Mouse (Mus musculus) midbrain, embryonic 15.5 days (tissue): ENCODE measurements around the gene Bik. TPM values are rescaled to one million over a fixed set of nuclear protein-coding genes. Genes with fewer than 3 reads are reported as not detected.
A peak's percentile ranks its signal among the peaks of the same experiment; 100 is the strongest.

Experiments
- ATAC-seq: fragments of 200-750 bp; cut with Nextera tagmentation; replicated peaks from 2 replicates; pipeline ENCODE4 v1.8.0; 2017; ENCODE audit warnings: moderate TSS enrichment
- H3K27ac ChIP-seq: fragments of 300-500 bp; sonication (generic); 2 replicates; pipeline ENCODE4 v1.5.1; 2015; ENCODE audit warnings: mild to moderate bottlenecking, inconsistent platforms
- H3K27me3 ChIP-seq: fragments of 300-500 bp; sonication (generic); replicated peaks from 2 replicates; pipeline ENCODE4 v1.6.1; 2015; ENCODE audit warnings: inconsistent platforms
- H3K36me3 ChIP-seq: fragments of 300-500 bp; sonication (generic); replicated peaks from 2 replicates; pipeline ENCODE4 v1.6.1; 2015; ENCODE audit warnings: inconsistent platforms
- H3K4me1 ChIP-seq: fragments of 300-500 bp; sonication (generic); 2 replicates; pipeline ENCODE4 v1.6.1; 2015; ENCODE audit warnings: inconsistent platforms
- H3K4me2 ChIP-seq: fragments of 300-500 bp; sonication (generic); 2 replicates; pipeline ENCODE4 v1.6.1; 2015; ENCODE audit warnings: inconsistent platforms, mild to moderate bottlenecking, moderate library complexity
- H3K4me3 ChIP-seq: fragments of 300-500 bp; sonication (generic); 2 replicates; pipeline ENCODE4 v1.5.1; 2015; ENCODE audit warnings: mild to moderate bottlenecking, inconsistent platforms
- H3K9ac ChIP-seq: fragments of 300-500 bp; sonication (generic); 2 replicates; pipeline ENCODE4 v1.6.1; 2015; ENCODE audit warnings: mild to moderate bottlenecking, inconsistent platforms
- H3K9me3 ChIP-seq: fragments of 300-500 bp; sonication (generic); 2 replicates; pipeline ENCODE4 v1.6.1; 2016; ENCODE audit warnings: inconsistent platforms
- WGBS: fragments of 180-500 bp; shearing (Covaris S2); methylation state at CpG from one replicate; pipeline ENCODE4 v1.1.7; 2015; ENCODE audit warnings: mixed read lengths; 5-methylcytosine and 5-hydroxymethylcytosine counted together
- polyA plus RNA-seq: library from polyadenylated mRNA; unstranded; fragments of >200 nt; fragmentation: Nextera tagmentation; extraction: Ambion mirVana; gene quantifications from 2 replicates; pipeline ENCODE4 v1.2.1, GENCODE M21; 2015

Bik gene
- polyA plus RNA-seq, 1 experiment from 2014 or later, result 0.30 TPM

DNA sequence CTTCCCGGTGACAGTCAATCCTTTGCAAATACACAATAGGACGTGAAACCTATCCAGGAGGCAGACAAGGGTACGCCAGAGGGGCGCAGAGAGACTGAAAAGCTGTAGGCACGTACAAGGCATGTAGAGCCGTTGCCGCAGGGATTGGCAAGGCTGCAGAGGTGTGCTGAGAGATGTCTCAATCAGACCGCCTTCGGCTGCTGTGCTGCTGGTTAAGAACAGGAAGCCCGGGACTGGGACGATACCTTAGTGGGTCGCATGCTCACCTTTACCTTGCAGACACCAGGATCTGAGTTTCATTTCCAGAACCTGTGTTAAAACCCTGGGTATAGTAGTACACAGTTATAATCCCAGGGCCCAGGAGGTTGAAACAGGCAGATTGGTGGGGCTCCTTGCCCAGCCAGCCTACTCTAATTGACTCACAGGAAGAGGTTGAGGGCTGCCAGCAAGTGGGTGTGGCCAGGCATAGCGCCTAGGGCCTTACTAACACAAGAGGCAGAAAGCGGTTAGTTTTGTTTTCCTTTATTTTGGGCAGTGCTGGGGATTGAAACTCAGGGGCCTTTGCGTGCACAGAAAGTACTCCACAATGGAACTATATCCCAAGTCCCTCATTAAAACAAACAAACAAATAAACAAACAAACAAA, 36.1 kb downstream of the Bik start:
- Histone ChIP-seq H3K36me3 (no peaks in the 10 kb centered on the region), H3K4me3 (no peak overlapping the region), H3K9me3 (no peaks in the 10 kb centered on the region), H3K4me2 (peak overlapping the region; percentile 59), H3K9ac (no peak overlapping the region), H3K27ac (no peak overlapping the region), H3K27me3 (peaks cover 14% of the 10 kb centered on the region), H3K4me1 (peaks cover 19% of the 10 kb centered on the region)
- ATAC-seq, result no peak
- WGBS, result 33% methylated on average over 15 of the region's 15 CpGs

DNA sequence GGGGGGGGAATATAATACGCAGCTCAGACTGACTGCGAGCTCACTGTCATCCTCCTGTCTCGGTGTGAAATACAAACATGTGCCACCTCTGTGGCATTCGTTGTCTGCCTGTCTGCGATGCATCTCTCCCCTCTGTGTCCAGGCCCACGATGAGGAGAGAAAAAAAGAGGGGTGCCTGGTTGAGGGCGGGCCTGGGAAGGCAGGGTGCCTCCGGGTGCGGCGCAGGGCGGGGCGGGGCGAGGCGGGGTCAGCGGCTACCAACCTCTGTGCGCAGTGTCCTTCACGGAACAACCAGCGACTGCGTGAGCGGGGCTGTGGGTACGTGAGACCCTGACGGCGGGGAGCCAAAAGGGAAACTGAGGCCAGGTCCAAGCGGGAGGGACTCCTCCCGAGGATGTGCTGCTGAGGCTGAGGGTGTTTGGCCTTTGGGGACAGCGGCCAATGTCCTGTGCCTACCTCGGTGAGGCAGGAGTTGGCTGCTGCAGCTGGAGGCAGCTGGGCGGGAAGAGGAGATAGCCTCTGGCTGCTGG, 36.7 kb downstream of the Bik start, which contains the start of the genes Tspo and Mcat:
Gene Tspo, plus strand, starts transcription at position 266 of the 530 bp plus-strand sequence.
Gene Mcat, minus strand, starts transcription at position 461 of the 530 bp plus-strand sequence.
- peak within 1 kb of the TSS; percentile 24 for H3K9ac ChIP-seq
- no peaks in the 10 kb centered on the region for H3K9me3 ChIP-seq
- H3K36me3 ChIP-seq, result no peaks in the 10 kb centered on the region
- no peak within 1 kb of the TSS for H3K27ac ChIP-seq
- H3K4me3 ChIP-seq, result peak within 1 kb of the TSS; percentile 30
- under 1% methylated on average over 28 of the region's 28 CpGs for WGBS
- no peak for ATAC-seq
- peaks cover 19% of the 10 kb centered on the region for H3K4me1 ChIP-seq
- peaks cover 14% of the 10 kb centered on the region for H3K27me3 ChIP-seq
- peak within 1 kb of the TSS; percentile 59 for H3K4me2 ChIP-seq

DNA sequence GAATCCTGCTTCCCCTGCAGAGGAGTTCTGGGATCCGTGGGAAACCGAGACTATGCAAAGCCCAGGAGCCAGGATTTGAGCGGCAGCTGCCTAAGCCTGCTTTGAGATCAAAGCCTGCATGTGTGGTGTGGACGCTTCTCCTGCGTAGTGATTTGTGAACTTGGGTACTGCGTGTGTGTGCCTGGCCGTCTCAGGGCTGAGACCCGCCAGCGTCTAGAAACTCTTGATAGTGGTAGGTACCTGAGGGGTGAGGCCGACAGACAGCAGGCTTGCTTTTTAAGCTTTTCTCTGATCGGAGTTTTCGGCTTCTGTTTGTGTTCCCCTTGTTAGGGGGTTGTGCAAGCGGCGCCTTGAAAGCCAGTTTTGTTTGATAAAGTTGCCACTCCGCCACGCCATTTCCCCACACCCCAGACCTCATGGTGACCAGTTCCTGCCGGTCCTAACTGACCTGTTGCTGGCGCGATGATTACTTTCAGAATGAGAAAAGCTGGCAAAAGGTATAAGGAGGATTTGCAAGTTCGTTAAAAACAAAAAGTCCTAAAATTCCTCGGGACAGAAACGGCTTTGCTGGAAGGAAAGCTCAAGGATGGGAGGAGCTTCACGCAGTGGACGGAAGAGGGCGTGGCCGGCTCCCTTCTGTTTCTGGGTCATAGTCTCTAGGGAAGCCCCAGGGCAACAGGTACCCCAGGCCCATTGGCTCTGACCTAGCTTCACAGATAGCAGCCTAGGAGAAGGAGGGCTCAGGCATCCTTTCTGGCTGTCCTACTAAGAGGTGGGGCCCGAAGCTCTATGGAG, 37.4 kb downstream of the Bik start:
- peaks cover 14% of the 10 kb centered on the region for H3K27me3 ChIP-seq
- H3K9me3 ChIP-seq, result no peaks in the 10 kb centered on the region
- peak overlapping the region; percentile 59 for H3K4me2 ChIP-seq
- no peak overlapping the region for H3K9ac ChIP-seq
- H3K27ac ChIP-seq, result no peak overlapping the region
- H3K36me3 ChIP-seq, result no peaks in the 10 kb centered on the region
- ATAC-seq, result no peak
- WGBS, result 2% methylated on average over 27 of the region's 27 CpGs
- H3K4me3 ChIP-seq, result peak overlapping the region; percentile 30
- H3K4me1 ChIP-seq, result peaks cover 19% of the 10 kb centered on the region

DNA sequence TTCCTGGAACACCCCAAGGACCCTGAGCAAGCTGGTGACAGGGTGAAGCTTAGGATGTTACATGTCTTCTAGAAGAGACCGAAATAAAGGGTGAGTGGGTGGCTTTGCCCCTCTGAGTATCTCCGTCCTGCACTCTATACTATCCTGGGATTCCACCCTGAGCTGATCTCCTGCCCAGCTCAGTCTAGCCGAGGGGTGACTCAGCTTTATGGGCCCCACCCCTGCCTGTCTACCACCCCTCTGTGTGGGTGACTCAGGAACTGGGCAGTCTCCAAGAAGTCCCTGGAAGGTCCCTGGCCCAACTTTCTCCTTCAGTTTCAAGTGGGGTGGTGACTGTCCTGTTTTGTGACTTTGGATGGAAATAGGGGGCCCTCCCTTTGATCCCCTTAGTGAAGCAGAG, 38.8 kb downstream of the Bik start:
- Histone ChIP-seq H3K27me3 (peaks cover 14% of the 10 kb centered on the region), H3K4me2 (no peak overlapping the region), H3K27ac (no peak overlapping the region), H3K4me3 (no peak overlapping the region), H3K9me3 (no peaks in the 10 kb centered on the region), H3K36me3 (no peaks in the 10 kb centered on the region), H3K9ac (no peak overlapping the region), H3K4me1 (peaks cover 19% of the 10 kb centered on the region)
- 84% methylated on average over 3 of the region's 3 CpGs for WGBS
- ATAC-seq, result no peak

DNA sequence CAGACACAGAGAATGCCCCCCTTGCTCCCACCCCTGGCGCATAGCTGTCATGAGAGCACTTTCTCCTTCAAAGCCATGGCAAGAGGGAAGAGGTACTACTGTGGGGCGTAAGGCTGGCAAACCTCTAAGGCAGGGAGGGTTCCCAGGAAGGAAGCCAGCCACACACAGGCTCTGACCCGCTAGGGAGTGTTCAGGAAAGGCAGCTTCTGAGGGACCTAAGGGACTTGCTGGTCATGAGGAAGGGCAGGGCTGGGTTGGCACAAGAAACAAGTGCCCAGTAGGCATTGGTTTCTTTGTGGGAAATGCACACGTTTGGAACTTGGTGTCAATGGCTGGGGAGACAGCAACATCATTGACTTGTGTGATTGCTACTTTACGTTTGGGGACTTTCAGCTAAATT, 39.3 kb downstream of the Bik start:
- no peaks in the 10 kb centered on the region for H3K9me3 ChIP-seq
- WGBS, result 81% methylated on average over 5 of the region's 5 CpGs
- H3K27me3 ChIP-seq, result peaks cover 14% of the 10 kb centered on the region
- no peak overlapping the region for H3K9ac ChIP-seq
- H3K4me1 ChIP-seq, result peaks cover 19% of the 10 kb centered on the region
- no peak overlapping the region for H3K27ac ChIP-seq
- no peak overlapping the region for H3K4me2 ChIP-seq
- ATAC-seq, result no peak
- no peak overlapping the region for H3K4me3 ChIP-seq
- H3K36me3 ChIP-seq, result no peaks in the 10 kb centered on the region

DNA sequence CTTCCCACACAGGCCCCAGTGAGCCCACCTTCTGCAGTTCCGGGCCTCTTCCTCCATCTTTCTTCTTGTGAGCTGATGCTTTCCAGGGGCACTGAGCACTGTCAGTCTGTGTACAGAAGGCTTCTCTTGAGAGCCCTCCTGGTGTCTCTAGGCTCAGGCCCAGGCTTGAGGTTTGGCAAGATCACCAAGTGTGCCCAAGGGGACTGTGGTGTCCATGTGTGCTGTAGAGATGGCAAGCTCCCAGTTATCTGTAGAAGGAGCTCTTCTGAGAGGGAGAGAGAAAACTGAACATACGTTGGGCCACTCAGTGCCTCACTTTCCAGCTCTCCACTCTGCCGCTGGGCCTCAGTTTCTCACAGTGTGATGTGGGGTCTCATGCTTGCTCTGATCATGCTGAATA, 41.1 kb downstream of the Bik start:
- Histone ChIP-seq H3K4me3 (no peak overlapping the region), H3K4me2 (no peak overlapping the region), H3K27ac (no peak overlapping the region), H3K36me3 (no peaks in the 10 kb centered on the region), H3K9me3 (no peaks in the 10 kb centered on the region), H3K27me3 (peaks cover 7% of the 10 kb centered on the region), H3K9ac (no peak overlapping the region), H3K4me1 (peaks cover 18% of the 10 kb centered on the region)
- WGBS, result 86% methylated on average over 3 of the region's 3 CpGs
- no peak for ATAC-seq

DNA sequence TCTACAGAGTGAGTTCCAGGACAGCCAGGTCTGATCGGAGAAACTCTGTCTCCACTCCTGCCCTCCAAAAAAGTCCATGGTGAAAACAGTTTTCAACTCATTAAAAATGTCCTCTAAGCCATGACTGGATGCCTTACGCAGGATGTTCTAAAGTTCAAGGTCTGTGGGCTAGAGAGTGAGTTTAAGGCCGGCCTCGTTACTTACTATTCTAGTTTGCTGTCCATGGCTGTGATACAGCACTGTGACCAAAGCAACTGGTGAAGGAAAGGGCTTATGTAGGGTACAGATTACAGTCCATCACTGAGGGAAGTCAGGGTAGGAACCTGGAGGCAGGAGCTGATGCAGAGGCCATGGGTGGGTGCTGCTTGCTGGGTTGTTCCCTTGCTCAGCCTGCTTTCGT, 41.9 kb downstream of the Bik start:
- Histone ChIP-seq H3K27ac (no peak overlapping the region), H3K4me2 (no peak overlapping the region), H3K9me3 (no peaks in the 10 kb centered on the region), H3K4me3 (no peak overlapping the region), H3K36me3 (no peaks in the 10 kb centered on the region), H3K4me1 (peaks cover 10% of the 10 kb centered on the region), H3K27me3 (peaks cover 4% of the 10 kb centered on the region), H3K9ac (no peak overlapping the region)
- ATAC-seq, result no peak
- WGBS, result 92% methylated on average over 5 of the region's 5 CpGs

DNA sequence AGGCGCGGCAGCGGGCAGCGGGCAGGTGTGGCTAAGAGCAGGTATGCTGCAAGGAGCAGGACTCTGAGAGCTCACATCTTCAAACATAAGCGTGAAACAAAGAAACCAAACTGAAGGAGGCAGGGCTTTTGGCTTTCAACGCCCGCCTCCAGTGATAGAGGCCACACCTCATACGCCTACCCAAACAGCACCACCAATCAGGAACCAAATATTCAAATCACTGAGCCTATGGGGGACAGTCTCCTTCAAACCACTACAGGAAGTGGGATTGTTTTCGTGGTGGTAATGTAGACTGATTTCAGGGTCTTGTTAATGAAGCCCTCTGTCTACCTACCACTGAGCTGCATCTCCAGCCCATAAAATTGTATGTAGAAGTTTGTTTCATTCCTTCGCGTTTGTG, 43.0 kb downstream of the Bik start:
- Histone ChIP-seq H3K36me3 (peaks cover 3% of the 10 kb centered on the region; the same call in 1 of the 2 replicates), H3K4me2 (no peak overlapping the region), H3K27me3 (no peaks in the 10 kb centered on the region), H3K27ac (no peak overlapping the region), H3K9ac (no peak overlapping the region), H3K4me1 (no peaks in the 10 kb centered on the region), H3K4me3 (no peak overlapping the region), H3K9me3 (no peaks in the 10 kb centered on the region)
- ATAC-seq, result no peak
- WGBS, result 67% methylated on average over 11 of the region's 11 CpGs

DNA sequence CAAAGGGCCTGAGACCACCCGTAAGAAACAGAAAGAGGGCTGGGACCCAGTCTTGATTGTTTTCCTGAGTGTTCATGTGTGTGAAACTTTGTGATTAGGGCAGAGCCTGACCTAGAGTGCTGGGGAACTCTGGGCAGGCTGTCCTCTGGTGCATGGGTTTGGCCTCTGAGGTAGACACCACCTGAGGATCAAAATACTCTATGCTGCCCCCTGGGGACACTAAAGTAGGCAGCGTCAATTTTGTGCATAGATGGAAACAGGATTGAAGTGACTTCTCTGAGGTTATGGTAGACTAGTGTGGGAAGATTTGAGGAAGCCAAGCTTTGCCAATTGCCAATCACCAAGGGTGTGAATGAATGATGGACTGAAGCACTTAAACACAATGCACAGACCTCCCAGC, 44.0 kb downstream of the Bik start:
- no peak overlapping the region for H3K9ac ChIP-seq
- H3K27ac ChIP-seq, result no peak overlapping the region
- no peak for ATAC-seq

DNA sequence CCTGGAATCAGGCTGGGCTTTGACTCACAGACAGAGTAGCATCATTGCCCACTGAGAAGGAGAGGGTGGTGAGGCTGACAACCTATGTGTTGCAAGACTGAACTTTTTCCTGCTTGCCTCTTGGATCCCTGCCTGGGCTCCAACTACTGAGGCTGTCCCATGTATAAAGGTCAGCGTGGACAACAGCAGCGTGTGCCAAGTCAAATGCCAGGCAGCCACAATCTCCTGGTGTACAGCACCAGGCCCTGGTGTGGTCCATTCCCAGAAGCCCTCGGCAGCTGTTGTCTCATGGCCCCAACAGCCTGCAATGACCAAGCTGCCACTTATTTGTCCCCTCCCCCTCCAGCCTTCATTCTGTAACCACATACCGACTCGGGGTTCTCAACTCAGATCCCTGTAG, 45.0 kb downstream of the Bik start:
- Histone ChIP-seq H3K4me3 (no peak overlapping the region), H3K9ac (no peak overlapping the region), H3K27ac (no peak overlapping the region), H3K27me3 (no peaks in the 10 kb centered on the region), H3K4me2 (no peak overlapping the region), H3K4me1 (no peaks in the 10 kb centered on the region), H3K36me3 (peaks cover 20% of the 10 kb centered on the region), H3K9me3 (no peaks in the 10 kb centered on the region)
- no peak for ATAC-seq
- WGBS, result 89% methylated on average over 5 of the region's 5 CpGs

More for the DNA sequence above, 44.0 kb downstream of the Bik start:
- H3K4me3 ChIP-seq, result no peak overlapping the region
- H3K9me3 ChIP-seq, result no peaks in the 10 kb centered on the region
- H3K4me1 ChIP-seq, result no peaks in the 10 kb centered on the region
- peaks cover 11% of the 10 kb centered on the region for H3K36me3 ChIP-seq
- H3K4me2 ChIP-seq, result no peak overlapping the region
- WGBS, result 68% methylated on average over 2 of the region's 2 CpGs
- H3K27me3 ChIP-seq, result no peaks in the 10 kb centered on the region

DNA sequence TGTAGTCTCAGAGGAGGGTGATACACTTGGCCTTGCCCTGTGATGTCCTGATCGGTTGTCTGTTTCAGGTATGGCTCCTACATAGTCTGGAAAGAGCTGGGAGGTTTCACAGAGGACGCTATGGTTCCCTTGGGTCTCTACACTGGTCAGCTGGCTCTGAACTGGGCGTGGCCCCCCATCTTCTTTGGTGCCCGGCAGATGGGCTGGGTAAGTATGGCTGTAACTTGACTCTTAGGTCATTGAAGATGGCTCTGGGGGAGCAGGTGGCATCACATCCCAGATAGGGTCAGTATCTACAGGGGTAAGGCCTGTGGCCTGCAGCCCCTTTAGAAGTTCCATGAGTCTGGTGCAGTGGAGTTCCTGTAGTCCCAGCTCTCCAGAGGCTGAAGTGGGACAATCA, 45.5 kb downstream of the Bik start:
- Histone ChIP-seq H3K9me3 (no peaks in the 10 kb centered on the region), H3K9ac (no peak overlapping the region), H3K27ac (no peak overlapping the region), H3K4me3 (no peak overlapping the region), H3K4me1 (no peaks in the 10 kb centered on the region), H3K4me2 (no peak overlapping the region), H3K27me3 (no peaks in the 10 kb centered on the region), H3K36me3 (peaks cover 21% of the 10 kb centered on the region)
- no peak for ATAC-seq
- 91% methylated on average over 4 of the region's 4 CpGs for WGBS

DNA sequence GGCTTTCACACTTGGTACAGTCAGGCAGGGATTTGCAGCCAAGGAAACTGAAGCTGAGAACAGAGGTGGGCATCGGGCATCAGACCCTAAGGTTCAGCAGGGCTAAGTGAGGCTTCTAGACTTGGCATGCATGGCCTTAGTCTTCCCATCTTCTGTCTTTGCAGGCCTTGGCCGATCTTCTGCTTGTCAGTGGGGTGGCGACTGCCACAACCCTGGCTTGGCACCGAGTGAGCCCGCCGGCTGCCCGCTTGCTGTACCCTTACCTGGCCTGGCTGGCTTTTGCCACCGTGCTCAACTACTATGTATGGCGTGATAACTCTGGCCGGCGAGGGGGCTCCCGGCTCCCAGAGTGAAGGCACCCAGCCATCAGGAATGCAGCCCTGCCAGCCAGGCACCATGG, 46.9 kb downstream of the Bik start:
- Histone ChIP-seq H3K9me3 (no peaks in the 10 kb centered on the region), H3K9ac (no peak overlapping the region), H3K4me2 (no peak overlapping the region), H3K4me1 (no peaks in the 10 kb centered on the region), H3K4me3 (no peak overlapping the region), H3K36me3 (peaks cover 33% of the 10 kb centered on the region), H3K27me3 (no peaks in the 10 kb centered on the region), H3K27ac (no peak overlapping the region)
- no peak for ATAC-seq
- 94% methylated on average over 12 of the region's 12 CpGs for WGBS
